Mouse (Mus musculus): Measurements from ENCODE around the gene Slc26a11.

GRCm38 (mm10) chr11:119354798-119355442 lies 437 bp upstream of the Slc26a11 start:
- TF ChIP-seq GATA1 (IDR thresholded peaks at IDR 0.05; ENCODE audit: low read length), result no peak
- no peak for TF ChIP-seq TAL1 (IDR thresholded peaks at IDR 0.05; ENCODE audit: low read length)

All from erythroblast, embryonic 14.5 days (primary cell).